Mouse (Mus musculus) T-helper 1 cell (primary cell): ENCODE measurements at regions not wholly inside any gene's neighbourhood (a gene's known extent, or its start where the extent isn't known, plus 50 kb on each side); places are given as distances from the start of the nearest gene placed in this dataset.

Experiments
- in situ Hi-C: fragments of 300-600 bp; cut with MboI, MseI; formaldehyde crosslinking; loops from one replicate; pipeline ENCODE4 v1.15.1; 2025; ENCODE audit warnings: high pct_unique_total_duplicates

DNA sequence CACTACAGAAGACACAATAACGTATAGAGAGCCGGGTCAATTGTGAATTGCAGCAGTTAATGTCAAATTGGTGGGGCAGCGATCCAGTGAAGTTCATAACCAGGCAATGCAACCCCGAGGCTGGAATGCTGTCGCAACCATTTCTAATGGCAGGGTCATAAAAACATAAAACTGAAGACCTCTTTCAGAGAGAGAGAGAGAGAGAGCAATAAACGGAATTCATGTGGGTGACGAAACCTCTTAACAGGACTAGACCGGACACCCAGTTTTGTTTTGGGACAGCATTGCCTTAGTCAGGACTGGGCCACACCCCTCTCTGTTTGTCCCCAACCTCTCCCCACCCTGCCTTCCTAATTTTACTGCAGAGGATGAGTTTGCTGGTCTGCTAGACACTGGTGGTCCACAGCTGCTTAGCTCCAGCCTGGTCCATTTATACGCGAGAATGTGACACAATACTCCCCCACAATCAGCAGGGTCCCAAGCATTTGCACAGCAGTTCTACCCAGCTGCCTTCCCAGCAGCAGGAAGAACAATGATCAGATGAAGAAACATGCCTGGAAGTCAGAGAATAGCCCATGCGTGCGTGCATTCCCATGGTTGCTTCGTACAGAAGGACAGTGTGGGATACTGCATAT, 115.6 kb upstream of the Prickle1 start:
- in situ Hi-C loops, result loop anchor here (10.0 kb wide), 1 partner anchor 954 kb away; no protein-coding TSS in a partner anchor

DNA sequence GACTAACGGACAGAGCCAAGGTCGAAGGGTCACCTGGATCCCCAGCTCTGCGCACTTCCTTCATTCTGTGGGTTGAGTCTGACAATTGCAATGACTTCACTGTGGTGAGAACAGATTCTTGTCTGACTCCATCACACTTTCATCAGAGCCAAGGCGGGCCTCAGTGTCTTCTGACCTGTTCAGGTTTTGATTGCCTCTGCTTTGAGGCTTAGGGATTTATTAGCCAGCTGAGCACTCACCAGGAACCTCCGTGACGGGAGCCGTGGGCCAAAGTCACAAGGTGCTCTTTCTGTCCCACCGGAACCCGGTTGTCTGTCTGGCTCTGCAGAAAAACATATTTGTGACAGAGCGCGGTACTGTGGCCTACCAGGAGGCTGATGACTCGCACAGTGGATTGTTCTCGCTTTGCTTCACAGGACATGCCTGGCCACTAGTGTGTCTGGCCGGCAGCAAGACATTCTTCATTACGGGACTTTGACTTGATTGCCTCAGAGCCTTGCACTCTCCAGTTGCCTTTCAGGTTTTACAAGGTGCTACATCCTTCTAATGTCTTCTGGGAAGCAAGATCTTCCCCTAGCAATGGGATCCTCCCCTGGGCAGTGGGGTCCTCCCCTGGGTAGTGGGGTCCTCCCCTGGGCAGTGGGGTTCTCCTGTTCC, 114.9 kb upstream of the Prickle1 start:
- in situ Hi-C loops, result loop anchor here (10.0 kb wide), 1 partner anchor 954 kb away; no protein-coding TSS in a partner anchor

DNA sequence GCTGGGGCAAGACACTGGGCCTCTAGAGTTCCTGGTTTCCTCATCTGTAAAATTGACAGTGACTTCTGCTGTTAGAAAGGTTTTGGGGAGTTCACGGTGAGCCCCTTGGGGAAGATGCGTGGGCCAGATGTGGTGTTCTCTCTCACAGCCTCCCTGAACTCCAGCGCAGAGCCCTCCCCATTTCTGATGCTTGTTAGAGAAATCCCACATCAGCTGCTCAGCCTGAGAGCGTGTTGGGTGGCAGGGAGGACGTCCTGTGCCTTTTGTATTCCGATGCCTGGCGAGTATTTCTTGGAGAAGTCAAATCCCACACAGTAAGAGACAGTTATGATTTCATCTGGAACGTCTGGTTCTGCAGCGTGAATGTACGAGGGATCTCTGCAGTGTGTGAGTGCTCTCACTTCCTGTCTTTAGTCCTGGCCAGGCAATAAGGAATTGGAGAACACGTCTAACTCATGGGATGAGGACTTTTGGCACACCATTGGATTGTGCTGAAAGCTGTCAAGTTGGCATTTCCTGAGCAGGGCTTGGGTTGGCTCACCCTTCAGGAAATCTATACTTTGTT, 110.8 kb upstream of the Prickle1 start:
- in situ Hi-C loops, result no loop called here

DNA sequence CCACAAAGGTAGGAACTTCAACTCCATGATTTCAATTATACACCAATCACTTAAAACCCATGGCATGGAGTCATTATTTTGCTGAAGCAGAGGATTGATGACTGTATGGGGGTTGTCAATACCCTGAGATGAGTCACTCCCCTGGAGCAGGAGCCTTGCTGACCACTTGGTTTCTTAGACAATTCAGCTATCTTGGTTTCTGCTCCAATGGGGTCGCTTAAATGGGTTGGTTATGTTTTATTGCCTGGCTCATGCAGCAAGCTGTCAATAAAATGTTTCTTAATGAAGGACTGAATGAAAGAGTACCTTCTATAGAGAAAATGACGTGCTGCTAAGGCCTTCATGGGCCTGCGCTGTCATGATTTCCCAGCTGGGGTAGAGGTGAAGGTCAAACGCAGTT, 110.0 kb upstream of the Prickle1 start:
- in situ Hi-C loops, result no loop called here

DNA sequence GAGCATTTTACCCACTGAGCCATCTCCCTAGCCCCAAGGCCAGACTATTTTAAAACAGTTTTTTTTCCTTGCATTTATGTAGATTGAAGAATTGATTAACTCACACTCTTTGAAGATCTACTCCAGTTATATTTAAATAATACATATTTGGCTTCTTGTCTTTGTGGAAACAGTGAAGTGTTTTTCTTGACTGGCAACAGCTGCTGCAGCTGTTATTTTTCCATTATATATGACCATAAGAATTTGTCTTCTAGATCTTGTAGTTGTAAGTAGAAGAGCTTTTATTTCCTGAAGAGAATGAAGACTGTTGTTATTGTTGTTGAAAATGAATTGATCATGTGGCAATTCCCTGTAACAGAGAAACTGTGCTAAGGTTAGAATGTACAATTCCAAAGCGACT, 109.4 kb upstream of the Prickle1 start:
- in situ Hi-C loops, result no loop called here

DNA sequence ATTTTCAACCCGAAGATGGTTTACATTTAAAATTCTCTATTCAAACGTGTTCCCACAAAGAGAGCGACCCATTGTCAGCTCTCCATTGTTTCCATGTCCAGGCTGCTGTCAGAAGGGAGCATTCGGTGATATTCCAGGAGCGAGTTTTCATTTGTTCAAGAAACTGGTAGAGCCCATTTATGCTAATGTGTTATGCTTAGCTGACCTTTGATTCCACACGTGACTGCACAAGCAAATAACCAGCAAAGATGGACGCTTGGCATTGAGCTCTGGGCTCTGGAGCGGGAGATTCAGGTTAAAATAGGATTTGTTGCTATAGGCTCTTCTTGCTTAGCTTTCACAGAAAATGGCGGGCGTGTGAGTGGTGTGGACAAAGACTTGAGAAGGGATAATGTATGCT, 105.3 kb upstream of the Prickle1 start:
- in situ Hi-C loops, result no loop called here

DNA sequence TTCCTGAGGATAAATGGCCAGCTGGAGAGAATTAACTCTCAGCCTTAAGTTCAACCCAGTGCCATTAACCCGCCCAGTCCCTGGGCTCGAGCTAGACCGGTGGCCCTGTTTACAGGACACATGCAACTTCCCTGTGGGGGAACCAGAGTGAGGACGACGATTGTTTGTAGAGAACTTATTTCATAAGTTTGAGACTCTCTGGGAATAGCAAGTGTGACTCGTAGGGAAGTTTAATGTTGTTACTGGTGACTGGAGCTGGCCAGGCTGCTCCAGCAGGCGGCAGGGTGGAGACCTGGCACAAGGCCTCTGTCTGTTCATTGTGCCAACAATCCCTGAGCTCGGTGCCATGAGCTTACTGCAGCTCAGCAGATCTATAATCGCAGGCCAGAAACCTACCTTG, 104.3 kb upstream of the Prickle1 start:
- in situ Hi-C loops, result no loop called here

DNA sequence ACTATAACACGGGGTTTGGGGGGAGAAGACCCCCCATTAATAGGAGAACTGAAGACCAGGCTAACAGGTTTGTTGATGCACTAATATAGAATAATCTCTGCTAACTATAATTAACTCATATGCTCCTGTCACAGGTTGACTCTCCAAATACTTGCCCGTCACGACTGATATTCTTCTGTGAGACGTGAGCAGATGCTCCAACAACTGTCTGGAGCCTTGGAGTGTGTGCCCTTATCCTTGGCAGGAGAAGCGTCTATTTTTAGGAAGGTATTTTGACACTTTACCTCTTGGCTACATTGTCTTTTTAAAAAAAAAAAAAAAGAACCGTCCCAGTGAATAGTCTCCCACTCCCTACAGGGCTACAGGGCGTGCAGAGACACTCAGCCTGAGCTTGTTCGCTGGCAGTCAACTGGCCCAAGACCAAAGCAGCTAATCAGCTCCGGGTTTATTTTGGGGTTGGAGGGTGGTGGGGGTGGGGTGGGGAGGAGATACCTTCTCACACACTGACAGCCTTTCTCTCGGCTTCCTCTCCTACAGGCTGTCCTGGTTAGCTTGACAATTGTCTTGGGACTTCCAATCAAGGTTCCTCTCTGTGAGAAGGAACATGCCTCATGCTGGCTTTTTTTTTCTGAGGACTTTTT, 102.6 kb upstream of the Prickle1 start:
- in situ Hi-C loops, result no loop called here

DNA sequence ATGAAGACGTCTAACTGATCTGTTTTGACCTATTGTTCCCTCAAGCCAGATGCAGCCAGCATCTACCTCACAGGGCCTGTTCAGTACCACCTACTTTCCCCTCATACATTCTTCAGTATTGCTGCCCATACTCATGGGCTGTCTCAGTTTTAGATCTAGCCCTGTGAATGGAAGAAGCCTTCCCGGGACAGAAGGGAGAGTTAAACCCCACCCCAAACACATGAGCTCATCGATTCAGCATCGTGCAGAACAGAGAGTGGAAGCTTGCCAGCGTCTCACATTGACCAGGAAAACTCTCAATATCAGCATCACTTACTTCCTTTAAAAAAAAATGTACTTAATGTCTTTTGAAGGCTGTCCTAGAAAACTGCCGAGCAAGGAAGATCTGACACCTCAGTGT, 95.0 kb upstream of the Prickle1 start:
- in situ Hi-C loops, result no loop called here

DNA sequence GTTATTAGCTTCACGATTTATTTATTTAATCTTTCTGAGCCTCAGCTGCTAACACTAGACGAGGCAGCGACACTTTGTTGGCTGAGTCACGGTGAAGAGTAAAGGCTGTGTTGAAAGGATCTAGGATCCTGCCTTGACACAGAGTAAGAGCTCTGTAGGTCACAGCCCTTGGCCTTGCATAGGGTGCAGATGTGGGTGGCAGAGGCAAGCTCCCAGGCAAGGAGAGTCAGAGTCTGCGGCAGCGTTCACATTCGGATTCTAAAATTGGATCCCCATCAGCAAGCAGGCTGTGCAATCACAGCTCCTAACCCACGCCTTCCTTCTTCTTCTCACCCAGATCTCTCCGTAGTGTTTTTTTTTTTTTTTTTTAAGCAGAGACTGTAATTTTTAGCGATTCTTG, 94.3 kb upstream of the Prickle1 start:
- in situ Hi-C loops, result no loop called here

DNA sequence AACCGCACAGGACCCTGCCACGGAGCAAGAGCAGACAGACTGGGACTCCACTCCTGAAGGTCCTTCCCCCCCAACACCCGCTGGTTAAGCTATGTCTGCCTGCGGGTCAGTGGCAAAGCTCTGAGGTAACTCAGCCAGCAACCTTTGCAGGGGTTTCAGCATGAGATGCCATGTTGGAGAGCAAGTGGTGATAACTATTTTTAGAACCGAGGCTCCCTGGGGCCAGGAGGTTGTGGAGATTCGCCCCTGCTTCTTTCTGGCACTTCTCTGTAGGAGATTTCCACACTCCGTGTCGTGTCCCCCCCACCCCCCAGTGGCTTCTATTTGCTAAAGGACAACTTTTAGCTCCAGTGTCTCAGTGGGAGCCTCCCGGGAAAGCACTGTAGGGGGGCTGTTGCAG, 90.7 kb upstream of the Prickle1 start:
- in situ Hi-C loops, result no loop called here

DNA sequence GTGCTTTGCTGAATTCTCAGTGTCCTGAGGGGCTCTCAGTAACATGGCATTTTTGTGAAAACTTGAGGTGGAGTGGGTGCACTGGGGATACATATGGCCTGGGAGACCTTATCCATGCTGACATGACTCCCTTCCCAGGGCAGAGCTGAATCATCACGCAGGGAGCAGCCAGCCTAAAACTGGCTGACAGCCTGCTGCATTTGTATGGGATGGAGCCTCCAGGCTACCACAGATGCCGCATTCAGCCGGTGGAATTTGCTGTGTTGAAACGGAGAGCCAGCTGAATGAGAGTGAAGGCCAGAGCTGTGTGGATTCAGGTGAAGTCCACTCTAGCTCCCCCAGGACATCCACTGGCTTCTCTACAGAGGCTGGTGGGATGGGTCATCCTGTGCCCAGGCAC, 85.9 kb upstream of the Prickle1 start:
- in situ Hi-C loops, result no loop called here

DNA sequence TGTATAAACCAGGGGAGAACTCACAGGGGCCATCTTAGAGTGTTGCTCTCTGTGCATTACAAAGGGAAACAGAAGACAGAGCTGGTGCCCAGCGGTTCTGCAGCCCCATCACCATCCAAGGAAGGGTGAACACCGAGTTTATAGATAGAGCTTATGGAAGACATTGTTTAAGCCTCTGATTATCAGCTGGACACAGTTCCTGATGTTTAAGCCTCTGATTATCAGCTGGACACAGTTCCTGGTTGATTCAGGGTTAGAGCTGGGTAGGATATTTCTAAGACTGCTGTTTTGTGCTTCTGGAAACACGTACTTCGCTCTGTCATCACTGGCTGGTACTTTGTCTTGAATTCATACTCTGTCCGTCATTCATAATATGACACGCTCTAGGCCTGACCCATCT, 79.9 kb upstream of the Prickle1 start:
- in situ Hi-C loops, result no loop called here

DNA sequence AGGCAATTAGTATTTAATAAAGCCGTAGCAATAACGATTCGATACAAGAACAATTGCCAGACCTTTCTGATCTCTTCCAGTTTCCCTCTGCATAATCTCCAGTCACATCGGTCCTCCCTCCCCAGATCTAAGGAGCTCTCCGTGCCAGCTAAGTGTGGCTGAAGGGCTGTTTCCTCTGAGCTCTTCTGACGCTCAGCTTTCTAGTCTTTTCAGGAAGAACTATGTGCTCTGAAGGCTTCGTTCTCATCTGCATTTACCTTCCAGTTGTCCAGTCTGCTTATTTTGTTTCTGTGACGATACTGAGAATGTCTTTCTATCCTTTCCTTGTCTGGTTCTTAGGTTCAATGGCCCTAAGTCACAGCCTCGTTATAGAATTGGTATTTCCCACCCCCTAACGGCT, 78.3 kb upstream of the Prickle1 start:
- in situ Hi-C loops, result no loop called here

DNA sequence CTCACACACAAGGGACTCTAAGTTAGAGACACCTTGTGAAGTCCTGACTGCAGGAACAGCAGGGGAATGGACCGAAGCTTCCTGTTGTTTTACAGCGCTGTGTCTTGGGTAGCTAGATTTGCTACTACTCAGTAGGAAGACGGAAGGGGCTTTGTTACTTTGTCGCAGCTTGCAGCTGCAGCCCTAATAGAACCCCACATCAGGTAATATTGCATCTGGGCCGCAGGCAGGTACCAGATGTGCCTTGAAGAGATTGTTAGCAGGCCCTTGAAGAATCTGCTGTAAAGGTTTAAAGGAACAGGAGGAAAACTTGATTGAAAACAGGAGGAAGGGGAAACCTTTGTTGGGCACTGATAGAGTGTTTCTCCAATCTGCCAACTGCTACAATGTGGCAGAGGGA, 68.2 kb upstream of the Prickle1 start:
- in situ Hi-C loops, result no loop called here

DNA sequence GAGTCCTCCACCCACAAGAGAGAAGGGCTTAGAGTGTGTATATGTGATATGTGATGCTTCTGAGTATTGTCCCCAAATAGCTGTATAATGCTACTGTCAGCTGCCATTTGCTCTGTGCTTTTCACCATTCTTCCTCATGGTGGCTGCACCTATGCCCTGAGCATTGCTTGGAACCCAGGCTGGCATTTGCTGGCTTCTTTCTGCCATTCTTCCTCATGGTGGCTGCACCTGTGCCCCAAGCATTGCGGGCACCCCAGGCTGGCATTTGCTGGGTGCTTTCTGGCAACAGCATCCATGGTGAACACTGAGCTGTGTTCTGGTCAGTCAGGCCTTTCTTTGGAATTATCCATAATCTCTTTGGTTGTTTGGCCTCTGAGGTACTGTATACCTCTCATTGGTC, 66.9 kb upstream of the Prickle1 start:
- in situ Hi-C loops, result no loop called here

DNA sequence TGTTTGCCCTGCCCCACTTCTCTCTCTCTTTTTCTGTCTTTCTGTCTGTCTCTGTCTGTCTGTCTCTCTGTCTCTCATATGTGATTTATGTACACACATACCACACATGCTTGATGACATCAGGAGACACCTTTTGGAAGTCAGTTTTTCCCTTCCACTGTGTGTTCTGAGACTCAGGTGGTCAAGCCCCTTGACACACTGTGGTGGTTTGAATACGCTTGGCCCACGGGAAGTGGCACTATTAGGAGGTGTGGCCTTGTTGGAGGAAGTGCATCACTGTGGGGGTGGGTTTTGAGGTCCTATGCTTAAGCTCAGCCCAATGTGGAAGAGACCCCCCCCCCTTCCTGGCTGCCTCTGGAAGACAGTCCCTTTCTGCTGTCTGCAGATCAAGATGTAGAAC, 66.1 kb upstream of the Prickle1 start:
- in situ Hi-C loops, result no loop called here

DNA sequence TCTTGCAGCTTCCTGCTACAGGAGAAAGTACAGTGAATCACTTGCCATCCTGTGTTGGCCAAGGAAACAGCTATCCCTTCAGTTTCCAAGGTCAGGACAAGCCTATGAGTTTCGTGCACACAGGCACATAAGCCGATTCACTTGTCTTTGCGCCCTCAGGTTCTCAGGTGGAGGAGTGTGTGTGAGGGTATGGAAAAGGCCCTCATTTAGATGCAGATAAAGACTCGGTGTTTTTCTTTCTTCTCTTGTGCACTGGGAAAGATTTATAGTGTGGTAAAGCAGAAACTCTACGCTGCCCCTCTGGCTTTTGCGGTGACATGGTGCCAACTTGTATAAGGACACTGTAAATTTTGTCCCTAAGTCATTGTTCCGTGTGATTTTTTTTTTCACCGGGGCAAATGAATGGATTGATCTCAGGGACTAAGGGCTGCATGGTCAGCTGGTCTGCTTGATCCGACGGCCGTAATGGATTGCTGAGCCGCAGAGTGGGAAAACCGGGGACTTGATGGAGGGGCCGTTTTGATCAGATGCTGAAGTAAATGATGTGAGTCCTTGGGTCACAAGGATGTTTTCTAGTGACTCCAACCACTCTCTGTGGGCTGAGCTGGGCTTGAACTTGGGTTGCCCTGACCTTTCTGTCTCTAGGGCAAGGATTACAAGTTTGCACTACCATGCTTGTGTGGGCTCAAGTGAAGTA, 65.4 kb upstream of the Prickle1 start:
- in situ Hi-C loops, result no loop called here

DNA sequence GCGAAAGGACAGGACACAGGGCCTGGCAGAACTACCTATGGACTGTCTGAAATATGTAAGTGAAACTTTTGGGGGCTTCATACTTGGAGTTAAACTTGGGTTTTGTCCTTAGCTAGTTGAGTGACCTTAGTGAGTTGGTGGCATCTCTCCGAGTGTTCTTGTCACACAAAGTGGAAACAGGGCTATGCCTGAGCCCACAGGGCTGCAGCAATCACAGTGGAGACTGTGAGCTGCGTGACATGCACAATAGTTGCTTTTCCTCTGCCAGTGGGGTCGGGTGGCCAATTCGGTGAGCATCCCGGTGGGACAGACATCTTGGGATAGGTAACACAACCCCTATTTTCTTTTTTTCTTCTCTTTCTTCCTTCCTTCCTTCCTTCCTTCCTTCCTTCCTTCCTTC, 61.5 kb upstream of the Prickle1 start:
- in situ Hi-C loops, result no loop called here

DNA sequence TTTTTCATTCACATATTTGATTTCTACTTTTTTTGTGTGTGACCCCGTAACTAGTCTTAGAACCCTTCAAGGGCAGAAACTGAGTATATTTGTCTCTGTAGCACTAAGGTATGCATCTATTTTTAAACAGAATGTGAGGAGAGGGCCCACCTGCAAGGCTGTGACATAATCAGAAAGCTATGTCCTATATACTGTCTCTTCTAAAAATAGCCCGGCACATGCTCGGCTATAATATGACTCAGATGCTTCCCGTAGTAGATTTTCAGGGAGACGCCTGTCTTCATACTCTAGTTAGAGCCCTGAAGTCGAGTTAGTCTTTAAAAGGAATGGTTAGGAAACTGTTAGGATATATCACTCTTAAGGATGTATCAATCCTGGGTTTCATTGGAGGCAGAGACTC, 61.0 kb upstream of the Prickle1 start:
- in situ Hi-C loops, result no loop called here

DNA sequence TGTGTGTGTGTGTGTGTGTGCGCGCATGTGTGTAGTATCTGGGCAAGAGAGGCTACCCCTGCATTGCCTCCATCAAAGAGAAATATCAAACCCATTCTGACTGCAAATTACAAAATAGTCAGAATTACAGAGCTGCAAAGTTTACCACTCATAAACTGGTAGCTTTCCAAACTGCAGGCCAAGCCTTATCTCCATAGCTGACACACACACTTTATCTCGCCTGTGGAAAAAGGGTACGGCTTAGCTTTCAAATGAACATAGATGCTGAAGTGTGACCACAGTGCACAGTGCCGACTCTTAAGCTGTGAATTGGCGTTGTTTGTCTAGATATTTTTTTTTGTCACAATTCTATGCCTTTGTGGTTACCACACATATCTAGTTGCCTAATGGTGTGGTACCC, 60.1 kb upstream of the Prickle1 start:
- in situ Hi-C loops, result no loop called here

DNA sequence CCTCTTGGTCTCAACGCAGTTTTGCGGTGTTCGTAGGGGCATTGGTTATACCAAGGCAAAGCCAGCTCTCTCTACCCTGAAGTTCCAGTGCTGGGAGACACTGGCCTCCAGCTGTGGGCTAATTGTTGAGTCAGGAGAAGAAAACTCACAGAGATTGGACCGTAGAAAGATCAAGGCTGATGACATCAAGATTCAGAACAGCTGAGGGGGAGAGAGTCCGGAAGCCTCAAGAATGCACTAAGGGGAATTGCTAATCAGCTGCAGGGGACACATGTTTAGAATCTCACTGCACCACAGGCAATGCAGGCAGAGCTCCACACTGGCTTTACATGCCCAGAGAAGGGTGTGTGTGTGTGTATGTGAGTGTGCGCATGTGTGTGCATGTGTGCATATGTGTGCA, 59.6 kb upstream of the Prickle1 start:
- in situ Hi-C loops, result no loop called here
